Mouse (Mus musculus): ENCODE results near the gene Zfp119b. TPM values are rescaled to one million over a fixed set of nuclear protein-coding genes. Genes with fewer than 3 reads are reported as not detected.

The Zfp119b gene
- polyA plus RNA-seq, 1 experiment from 2014 or later: 6.9 TPM

DNA sequence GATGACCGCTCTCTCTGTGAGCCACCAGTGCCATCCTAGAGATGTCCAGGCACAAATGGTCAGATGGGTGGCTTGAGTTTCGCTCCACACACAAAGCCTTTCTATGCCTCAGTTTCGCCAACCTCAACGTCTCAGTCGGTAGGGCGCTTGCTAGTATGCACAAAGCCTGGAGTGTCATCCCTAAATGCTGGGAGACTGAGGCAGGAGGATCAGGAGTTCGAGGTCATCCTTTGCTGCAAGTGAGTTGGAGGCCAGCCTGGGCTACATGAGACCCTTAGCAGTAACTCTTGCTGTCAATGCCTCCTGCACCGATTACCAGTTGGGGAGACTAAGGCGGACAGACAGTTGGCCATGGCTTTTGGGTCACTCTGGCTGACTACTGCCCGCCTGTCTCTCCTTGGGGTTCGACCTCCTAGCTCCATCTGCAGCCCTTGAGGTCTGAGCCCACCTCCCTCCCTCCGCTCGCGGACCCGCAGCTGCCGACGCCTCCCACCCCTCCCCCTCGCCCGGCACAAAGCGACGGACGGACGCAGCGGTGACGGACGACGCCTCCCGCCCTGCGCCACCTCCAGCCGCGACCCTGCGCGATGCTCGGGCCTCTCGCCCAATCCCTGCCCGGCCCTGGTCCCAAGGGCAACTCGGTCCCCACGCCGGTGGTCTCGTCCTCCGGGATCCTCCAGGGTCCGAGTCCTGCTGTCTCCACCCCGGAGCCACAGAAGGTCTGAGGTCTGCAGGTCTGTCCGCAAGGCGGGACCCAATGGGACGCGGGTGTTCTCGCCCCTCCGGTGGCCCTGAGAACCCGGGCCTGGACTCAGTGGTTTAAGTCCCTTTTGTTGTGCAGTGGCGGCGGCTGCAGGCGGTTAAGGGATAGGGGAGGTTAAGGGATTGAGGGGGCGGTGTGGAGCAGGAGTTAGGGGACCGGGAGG, 20.9 kb upstream of the Zfp119b start, which contains the start of gene Shd:
Gene Shd, plus strand, starts transcription at position 502 of the 926 bp plus-strand sequence.
- Histone ChIP-seq H3K36me3 (replicated peaks; ENCODE audit: control insufficient read depth, insufficient read depth, low read depth, low read length) (no peaks in the 10 kb centered on the region), H3K9ac (replicated peaks; ENCODE audit: low read length) (peak within 1 kb of the TSS; percentile 66), H3K27ac (replicated peaks; ENCODE audit: low read depth, low read length) (peak within 1 kb of the TSS; percentile 22; the same call in 1 of the 2 replicates), H3K4me3 (ENCODE audit: low read depth, low read length) (peak within 1 kb of the TSS; percentile 42), H3K27me3 (ENCODE audit: control insufficient read depth, insufficient read depth, low read length) (peaks cover 3% of the 10 kb centered on the region; the same call in 1 of the 2 replicates), H3K4me1 (ENCODE audit: control insufficient read depth, insufficient read depth, low read length) (peaks cover 2% of the 10 kb centered on the region), H3K4me2 (ENCODE audit: low read depth, low read length) (peak within 1 kb of the TSS; percentile 81), H3K9me3 (replicated peaks; ENCODE audit: control insufficient read depth, low read length) (no peaks in the 10 kb centered on the region)
- DNase-seq (ENCODE audit: low spot score) (peak; percentile 65), ATAC-seq (replicated peaks; ENCODE audit: insufficient number of reproducible peaks, low FRiP score, low TSS enrichment, low read depth) (peak; percentile 66)
- 6% methylated on average over 55 of the region's 55 CpGs for WGBS

DNA sequence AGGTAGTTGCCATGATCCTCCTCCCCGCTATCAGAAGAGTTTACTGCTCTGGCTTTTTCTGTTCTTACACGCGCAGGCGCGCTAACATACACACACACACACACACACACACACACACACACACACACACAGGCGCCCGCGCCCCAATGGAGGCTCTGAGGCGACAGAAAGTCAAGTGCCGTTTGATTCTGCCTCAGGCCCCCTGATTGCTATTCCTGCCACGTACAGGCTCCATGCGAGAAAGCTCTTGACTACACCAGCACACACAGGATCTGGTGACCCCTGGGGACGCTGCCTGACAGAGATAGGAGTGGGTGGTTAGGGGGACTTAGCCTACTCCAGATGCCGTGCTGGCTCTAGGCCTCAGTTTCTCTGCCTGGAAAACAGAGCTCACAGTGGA, 20.3 kb upstream of the Zfp119b start:
- H3K4me2 ChIP-seq (ENCODE audit: low read depth, low read length): no peak overlapping the region
- H3K27ac ChIP-seq (replicated peaks; ENCODE audit: low read depth, low read length): no peak overlapping the region
- peak; percentile 26; the same call in 1 of the 2 replicates for ATAC-seq (replicated peaks; ENCODE audit: insufficient number of reproducible peaks, low FRiP score, low TSS enrichment, low read depth)
- no peaks in the 10 kb centered on the region for H3K9me3 ChIP-seq (replicated peaks; ENCODE audit: control insufficient read depth, low read length)
- peaks cover 2% of the 10 kb centered on the region for H3K4me1 ChIP-seq (ENCODE audit: control insufficient read depth, insufficient read depth, low read length)
- H3K4me3 ChIP-seq (ENCODE audit: low read depth, low read length): no peak overlapping the region
- no peak overlapping the region for H3K9ac ChIP-seq (replicated peaks; ENCODE audit: low read length)
- DNase-seq (ENCODE audit: low spot score): peak; percentile 28
- peaks cover 3% of the 10 kb centered on the region; the same call in 1 of the 2 replicates for H3K27me3 ChIP-seq (ENCODE audit: control insufficient read depth, insufficient read depth, low read length)
- WGBS: 47% methylated on average over 14 of the region's 14 CpGs
- no peaks in the 10 kb centered on the region for H3K36me3 ChIP-seq (replicated peaks; ENCODE audit: control insufficient read depth, insufficient read depth, low read depth, low read length)

DNA sequence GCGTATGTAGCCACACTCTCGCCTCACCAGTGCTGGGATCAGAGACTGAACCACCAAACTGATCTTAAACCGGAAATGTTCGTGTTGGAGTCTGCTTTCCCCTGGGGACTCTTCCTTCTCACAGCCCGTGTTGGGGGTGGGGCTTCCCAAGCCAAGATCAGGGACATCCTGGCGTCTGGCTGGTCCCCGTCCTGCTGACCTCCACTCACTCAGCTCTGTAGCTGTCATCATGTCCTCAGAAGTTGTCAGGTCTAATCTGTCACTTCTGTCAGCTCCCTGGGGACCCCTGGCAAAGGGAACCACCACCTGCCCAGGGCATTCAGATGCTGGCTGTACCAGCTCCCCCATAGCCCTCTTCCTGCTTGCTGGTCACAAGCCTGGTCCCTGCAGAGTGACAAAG, 18.9 kb upstream of the Zfp119b start:
- Histone ChIP-seq H3K9me3 (replicated peaks; ENCODE audit: control insufficient read depth, low read length) (no peaks in the 10 kb centered on the region), H3K4me1 (ENCODE audit: control insufficient read depth, insufficient read depth, low read length) (peaks cover 2% of the 10 kb centered on the region), H3K27ac (replicated peaks; ENCODE audit: low read depth, low read length) (no peak overlapping the region), H3K27me3 (ENCODE audit: control insufficient read depth, insufficient read depth, low read length) (peaks cover 3% of the 10 kb centered on the region; the same call in 1 of the 2 replicates), H3K9ac (replicated peaks; ENCODE audit: low read length) (no peak overlapping the region), H3K4me2 (ENCODE audit: low read depth, low read length) (no peak overlapping the region), H3K4me3 (ENCODE audit: low read depth, low read length) (no peak overlapping the region), H3K36me3 (replicated peaks; ENCODE audit: control insufficient read depth, insufficient read depth, low read depth, low read length) (no peaks in the 10 kb centered on the region; the same call in 1 of the 2 replicates)
- WGBS: 47% methylated on average over 7 of the region's 7 CpGs
- ATAC-seq (replicated peaks; ENCODE audit: insufficient number of reproducible peaks, low FRiP score, low TSS enrichment, low read depth): no peak
- no peak for DNase-seq (ENCODE audit: low spot score)

DNA sequence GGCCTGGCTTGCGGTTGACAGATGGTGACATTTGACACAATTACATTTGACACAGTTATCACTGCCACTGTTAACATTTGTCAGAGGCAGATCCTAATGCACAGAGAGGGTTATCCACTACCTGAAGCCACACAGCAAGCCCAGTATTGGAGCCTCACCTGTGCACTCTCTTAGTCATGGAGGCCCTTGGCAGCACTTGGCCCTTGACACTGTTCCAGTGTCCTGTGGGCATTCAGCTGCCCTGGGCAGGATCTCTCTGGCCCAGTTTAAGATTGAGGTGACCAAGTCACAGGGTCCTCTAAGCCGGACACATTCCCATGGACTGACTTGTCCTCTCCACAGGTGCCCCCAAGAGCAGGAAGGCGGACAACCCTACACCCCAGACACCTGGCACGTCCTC, 17.9 kb upstream of the Zfp119b start:
- no peak overlapping the region for H3K4me2 ChIP-seq (ENCODE audit: low read depth, low read length)
- no peaks in the 10 kb centered on the region for H3K9me3 ChIP-seq (replicated peaks; ENCODE audit: control insufficient read depth, low read length)
- 90% methylated on average over 4 of the region's 4 CpGs for WGBS
- no peak overlapping the region for H3K27ac ChIP-seq (replicated peaks; ENCODE audit: low read depth, low read length)
- no peaks in the 10 kb centered on the region; the same call in 1 of the 2 replicates for H3K36me3 ChIP-seq (replicated peaks; ENCODE audit: control insufficient read depth, insufficient read depth, low read depth, low read length)
- peaks cover 2% of the 10 kb centered on the region for H3K4me1 ChIP-seq (ENCODE audit: control insufficient read depth, insufficient read depth, low read length)
- H3K4me3 ChIP-seq (ENCODE audit: low read depth, low read length): no peak overlapping the region
- ATAC-seq (replicated peaks; ENCODE audit: insufficient number of reproducible peaks, low FRiP score, low TSS enrichment, low read depth) (no peak), DNase-seq (ENCODE audit: low spot score) (no peak)
- H3K9ac ChIP-seq (replicated peaks; ENCODE audit: low read length): no peak overlapping the region
- peaks cover 3% of the 10 kb centered on the region; the same call in 1 of the 2 replicates for H3K27me3 ChIP-seq (ENCODE audit: control insufficient read depth, insufficient read depth, low read length)

DNA sequence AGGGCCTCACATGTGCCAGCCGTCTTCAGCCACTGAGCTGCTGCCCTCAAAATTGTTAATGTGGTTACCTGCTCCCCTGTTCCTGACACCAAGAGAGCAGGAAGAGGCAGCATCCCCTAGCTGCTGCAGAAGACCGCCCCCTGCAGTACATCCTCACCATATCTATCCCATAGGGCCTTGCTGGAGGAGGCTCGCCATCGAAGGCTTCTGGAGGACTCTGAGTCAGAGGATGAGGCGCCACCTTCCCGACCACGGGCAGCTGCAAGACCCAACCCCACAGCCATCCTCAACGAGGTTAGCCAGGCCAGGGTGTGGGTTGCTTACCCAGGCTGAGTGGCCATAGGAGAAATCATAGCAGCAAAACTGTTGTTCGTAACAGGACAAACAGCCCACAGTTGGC, 15.7 kb upstream of the Zfp119b start:
- WGBS: 87% methylated on average over 9 of the region's 9 CpGs
- H3K27me3 ChIP-seq (ENCODE audit: control insufficient read depth, insufficient read depth, low read length): no peaks in the 10 kb centered on the region
- no peak overlapping the region for H3K4me3 ChIP-seq (ENCODE audit: low read depth, low read length)
- H3K4me1 ChIP-seq (ENCODE audit: control insufficient read depth, insufficient read depth, low read length): 0 out of 2 replicates have a peak, but pooled peaks cover 2% of the 10 kb centered on the region
- DNase-seq (ENCODE audit: low spot score) (no peak), ATAC-seq (replicated peaks; ENCODE audit: insufficient number of reproducible peaks, low FRiP score, low TSS enrichment, low read depth) (no peak)
- H3K9me3 ChIP-seq (replicated peaks; ENCODE audit: control insufficient read depth, low read length): no peaks in the 10 kb centered on the region
- H3K4me2 ChIP-seq (ENCODE audit: low read depth, low read length): no peak overlapping the region
- no peak overlapping the region for H3K27ac ChIP-seq (replicated peaks; ENCODE audit: low read depth, low read length)
- no peaks in the 10 kb centered on the region; the same call in 1 of the 2 replicates for H3K36me3 ChIP-seq (replicated peaks; ENCODE audit: control insufficient read depth, insufficient read depth, low read depth, low read length)
- no peak overlapping the region for H3K9ac ChIP-seq (replicated peaks; ENCODE audit: low read length)

DNA sequence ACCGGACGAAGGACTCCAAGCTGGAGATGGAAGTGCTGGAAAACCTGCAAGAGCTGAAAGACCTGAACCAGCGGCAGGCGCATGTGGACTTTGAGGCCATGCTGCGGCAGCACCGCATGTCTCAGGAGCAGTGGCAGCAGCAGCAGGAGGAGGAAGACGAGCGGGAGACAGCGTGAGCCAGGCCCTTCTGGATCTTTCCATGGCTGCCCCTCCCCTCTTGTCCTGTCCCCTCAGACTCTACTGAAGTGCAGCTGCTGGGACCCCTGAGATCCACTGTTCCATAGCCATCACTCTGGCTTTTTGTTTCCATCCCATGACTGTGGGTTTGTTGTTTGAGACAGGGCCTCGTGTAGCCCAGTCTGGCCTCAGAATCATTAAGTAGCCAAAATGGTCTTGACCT, 15.2 kb upstream of the Zfp119b start:
- Histone ChIP-seq H3K4me2 (ENCODE audit: low read depth, low read length) (no peak overlapping the region), H3K9ac (replicated peaks; ENCODE audit: low read length) (no peak overlapping the region), H3K27me3 (ENCODE audit: control insufficient read depth, insufficient read depth, low read length) (no peaks in the 10 kb centered on the region), H3K4me1 (ENCODE audit: control insufficient read depth, insufficient read depth, low read length) (0 out of 2 replicates have a peak, but pooled peaks cover 2% of the 10 kb centered on the region), H3K36me3 (replicated peaks; ENCODE audit: control insufficient read depth, insufficient read depth, low read depth, low read length) (no peaks in the 10 kb centered on the region; the same call in 1 of the 2 replicates), H3K4me3 (ENCODE audit: low read depth, low read length) (no peak overlapping the region), H3K27ac (replicated peaks; ENCODE audit: low read depth, low read length) (no peak overlapping the region), H3K9me3 (replicated peaks; ENCODE audit: control insufficient read depth, low read length) (no peaks in the 10 kb centered on the region)
- DNase-seq (ENCODE audit: low spot score): no peak
- WGBS: 90% methylated on average over 10 of the region's 10 CpGs
- ATAC-seq (replicated peaks; ENCODE audit: insufficient number of reproducible peaks, low FRiP score, low TSS enrichment, low read depth): no peak

DNA sequence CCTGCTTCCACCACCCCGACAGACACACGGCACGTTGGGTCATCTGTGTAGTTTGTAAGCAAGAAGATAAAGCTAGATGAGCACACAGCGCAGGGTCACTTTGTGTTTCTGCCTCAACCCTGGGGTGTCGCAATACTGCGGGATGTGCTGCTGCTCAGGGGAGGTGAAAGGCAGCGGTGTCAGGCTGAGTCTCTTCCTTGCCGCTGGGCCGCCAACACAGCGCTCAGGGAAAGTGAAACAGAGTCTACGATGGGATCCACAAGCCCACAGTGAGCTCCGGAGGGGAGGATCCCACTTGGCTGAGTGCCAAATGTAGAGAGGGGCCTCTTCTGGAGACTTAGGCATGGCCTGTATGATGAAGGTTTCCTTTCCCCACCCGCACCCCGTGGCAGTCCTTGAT, 13.9 kb upstream of the Zfp119b start:
- Histone ChIP-seq H3K4me1 (ENCODE audit: control insufficient read depth, insufficient read depth, low read length) (no peaks in the 10 kb centered on the region), H3K9ac (replicated peaks; ENCODE audit: low read length) (no peak overlapping the region), H3K27me3 (ENCODE audit: control insufficient read depth, insufficient read depth, low read length) (no peaks in the 10 kb centered on the region), H3K4me2 (ENCODE audit: low read depth, low read length) (no peak overlapping the region), H3K9me3 (replicated peaks; ENCODE audit: control insufficient read depth, low read length) (no peaks in the 10 kb centered on the region), H3K36me3 (replicated peaks; ENCODE audit: control insufficient read depth, insufficient read depth, low read depth, low read length) (no peaks in the 10 kb centered on the region; the same call in 1 of the 2 replicates), H3K4me3 (ENCODE audit: low read depth, low read length) (no peak overlapping the region), H3K27ac (replicated peaks; ENCODE audit: low read depth, low read length) (no peak overlapping the region)
- ATAC-seq (replicated peaks; ENCODE audit: insufficient number of reproducible peaks, low FRiP score, low TSS enrichment, low read depth) (no peak), DNase-seq (ENCODE audit: low spot score) (no peak)
- 87% methylated on average over 14 of the region's 14 CpGs for WGBS

DNA sequence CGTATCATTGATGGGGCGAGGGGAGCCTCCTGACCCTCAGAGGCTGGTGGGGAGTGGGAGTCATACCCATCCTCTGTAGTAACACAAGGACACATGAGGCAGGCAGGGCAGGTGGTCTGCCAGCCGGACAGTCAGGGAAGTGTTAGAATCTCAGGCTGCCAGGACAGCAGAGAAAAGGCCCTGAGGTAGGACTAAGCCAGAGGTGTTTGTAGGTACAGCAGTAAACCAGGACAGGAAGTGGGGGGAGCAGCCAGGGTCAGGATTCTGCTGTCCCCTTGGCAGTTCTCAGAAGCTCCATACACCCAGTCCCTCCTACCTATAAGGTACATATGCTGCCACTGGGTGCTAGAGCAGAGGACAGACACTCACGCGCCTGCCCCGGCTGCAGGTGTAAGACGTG, 12.3 kb upstream of the Zfp119b start:
- H3K27ac ChIP-seq (replicated peaks; ENCODE audit: low read depth, low read length): no peak overlapping the region
- H3K36me3 ChIP-seq (replicated peaks; ENCODE audit: control insufficient read depth, insufficient read depth, low read depth, low read length): no peaks in the 10 kb centered on the region; the same call in 1 of the 2 replicates
- H3K9ac ChIP-seq (replicated peaks; ENCODE audit: low read length): no peak overlapping the region
- no peaks in the 10 kb centered on the region for H3K9me3 ChIP-seq (replicated peaks; ENCODE audit: control insufficient read depth, low read length)
- 91% methylated on average over 7 of the region's 7 CpGs for WGBS
- H3K27me3 ChIP-seq (ENCODE audit: control insufficient read depth, insufficient read depth, low read length): 0 out of 2 replicates have a peak, but pooled peaks cover under 1% of the 10 kb centered on the region
- no peak overlapping the region for H3K4me3 ChIP-seq (ENCODE audit: low read depth, low read length)
- DNase-seq (ENCODE audit: low spot score) (no peak), ATAC-seq (replicated peaks; ENCODE audit: insufficient number of reproducible peaks, low FRiP score, low TSS enrichment, low read depth) (no peak)
- H3K4me2 ChIP-seq (ENCODE audit: low read depth, low read length): no peak overlapping the region
- H3K4me1 ChIP-seq (ENCODE audit: control insufficient read depth, insufficient read depth, low read length): no peaks in the 10 kb centered on the region

Measured in embryonic facial prominence, embryonic 11.5 days (tissue).